Mouse (Mus musculus) adrenal gland (tissue): Measurements from ENCODE around the gene Pla2g12b.

Source experiments
- intact Hi-C: fragments of 180-260 bp; cut with DNase I; formaldehyde crosslinking; loops from one replicate; pipeline ENCODE4 v1.15.1; 2025

The Pla2g12b gene

DNA sequence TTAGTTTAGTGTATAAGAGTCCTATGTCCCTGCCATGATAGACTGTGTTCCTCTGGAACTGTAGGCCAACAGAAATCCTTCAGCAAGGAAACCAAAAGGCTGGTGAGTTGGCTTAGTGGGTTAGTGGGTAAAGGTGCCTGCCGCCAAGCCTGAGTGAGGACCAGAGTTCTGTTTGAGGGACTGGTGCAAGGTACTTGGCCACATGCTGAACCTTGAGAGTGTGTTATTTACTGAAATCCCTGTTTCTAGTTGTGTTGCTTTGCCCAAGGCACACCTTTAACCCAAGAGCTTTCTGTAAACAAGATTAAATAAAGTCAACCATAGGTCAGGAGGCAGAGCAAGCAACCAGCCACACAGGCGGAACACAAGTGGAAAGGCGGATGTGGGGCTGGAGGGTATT lies 62.1 kb downstream of the Pla2g12b start:
- intact Hi-C loops = no loop called here

DNA sequence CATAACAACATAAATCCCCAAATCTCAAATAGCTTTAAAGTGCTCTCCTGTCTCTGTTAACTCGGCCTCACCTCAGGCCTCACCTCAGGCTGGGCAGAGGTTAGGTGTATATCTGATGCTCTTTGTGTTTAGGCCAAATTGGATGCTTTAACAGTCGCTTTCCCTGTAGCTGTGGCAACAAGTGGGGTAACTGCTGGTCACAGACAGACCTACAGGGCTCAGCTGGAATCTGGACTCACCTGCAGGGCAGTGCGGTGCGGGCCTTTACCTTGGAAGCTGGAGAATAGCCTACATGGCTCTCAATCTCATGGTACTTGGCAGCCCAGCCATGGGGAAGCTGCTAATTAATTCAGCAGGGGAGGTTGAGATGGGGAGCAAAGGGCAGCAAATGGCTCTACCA lies 63.2 kb downstream of the Pla2g12b start:
- intact Hi-C loops = no loop called here

DNA sequence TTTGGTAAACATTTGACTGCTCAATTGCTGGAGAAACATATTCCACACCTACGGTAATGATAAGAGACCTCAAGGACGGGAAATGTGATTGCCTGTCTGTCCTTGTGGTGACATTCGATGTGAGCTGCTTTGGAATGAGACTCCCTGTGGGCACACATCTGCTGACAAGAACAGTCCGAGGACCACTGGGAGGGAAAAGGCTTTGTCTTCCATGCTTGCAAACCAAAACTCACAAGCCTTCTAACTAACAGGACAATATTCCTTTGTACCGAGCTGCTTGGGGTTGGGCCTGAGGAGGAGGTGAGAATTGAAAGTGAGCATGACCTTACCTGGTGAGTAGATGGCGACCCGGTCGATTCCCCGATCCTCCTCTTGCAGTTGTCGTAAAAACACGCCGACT lies 63.8 kb downstream of the Pla2g12b start:
- intact Hi-C loops = no loop called here

DNA sequence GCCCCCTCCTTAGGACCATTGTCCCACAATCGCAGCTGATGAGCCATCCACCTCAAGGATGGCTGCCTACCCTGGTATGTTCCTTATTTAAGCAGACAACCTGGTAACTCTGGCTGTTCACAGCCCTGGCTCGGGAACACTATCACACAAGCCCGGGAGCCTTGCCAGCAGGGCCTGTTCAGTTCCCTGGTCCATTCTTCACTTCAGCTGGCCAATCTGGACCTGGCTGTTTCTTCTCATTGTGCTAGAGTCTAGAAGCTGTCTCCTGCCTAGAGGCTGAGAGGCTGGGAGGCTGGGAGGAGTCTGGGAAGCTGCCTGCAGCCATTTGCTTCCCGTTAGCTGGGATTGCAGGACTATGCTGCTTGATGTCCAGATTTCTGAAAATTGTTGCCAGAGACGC lies 67.0 kb downstream of the Pla2g12b start:
- intact Hi-C loops = no loop called here
